Mouse (Mus musculus) testis, adult 2 months (tissue): ENCODE measurements around the gene Hoxd1.

Experiments used
- CTCF ChIP-seq: fragments of 200-500 bp; IDR thresholded peaks from 2 replicates; pipeline ENCODE4 v1.5.1; 2012; ENCODE audit warnings: low read depth, mild to moderate bottlenecking, inconsistent platforms, low read length, moderate library complexity; ENCODE audit not compliant: control insufficient read depth, insufficient read depth, insufficient replicate concordance
- POLR2A ChIP-seq: fragments of 200-500 bp; IDR thresholded peaks from 2 replicates; pipeline ENCODE4 v1.6.1; 2012; ENCODE audit warnings: low read depth, mild to moderate bottlenecking, inconsistent platforms, low read length, moderate library complexity; ENCODE audit not compliant: control insufficient read depth

- TF ChIP-seq CTCF (no peak), POLR2A (no peak)
Observed at GRCm38 (mm10) chr2:74714156-74714789, 48.5 kb upstream of the Hoxd1 start.
